Mouse (Mus musculus) embryonic fibroblast, embryonic 13.5 days (primary cell): ENCODE results near the gene Asxl2.

Experiments used
- CTCF ChIP-seq: IDR thresholded peaks from 2 replicates; pipeline ENCODE4 v1.5.1; 2011; ENCODE audit warnings: mild to moderate bottlenecking, control low read depth, low read length, moderate library complexity, borderline replicate concordance; ENCODE audit not compliant: insufficient read depth
- POLR2A ChIP-seq: IDR thresholded peaks from 2 replicates; pipeline ENCODE4 v1.6.1; 2011; ENCODE audit warnings: low read depth, mild to moderate bottlenecking, control low read depth, low read length, moderate library complexity

DNA sequence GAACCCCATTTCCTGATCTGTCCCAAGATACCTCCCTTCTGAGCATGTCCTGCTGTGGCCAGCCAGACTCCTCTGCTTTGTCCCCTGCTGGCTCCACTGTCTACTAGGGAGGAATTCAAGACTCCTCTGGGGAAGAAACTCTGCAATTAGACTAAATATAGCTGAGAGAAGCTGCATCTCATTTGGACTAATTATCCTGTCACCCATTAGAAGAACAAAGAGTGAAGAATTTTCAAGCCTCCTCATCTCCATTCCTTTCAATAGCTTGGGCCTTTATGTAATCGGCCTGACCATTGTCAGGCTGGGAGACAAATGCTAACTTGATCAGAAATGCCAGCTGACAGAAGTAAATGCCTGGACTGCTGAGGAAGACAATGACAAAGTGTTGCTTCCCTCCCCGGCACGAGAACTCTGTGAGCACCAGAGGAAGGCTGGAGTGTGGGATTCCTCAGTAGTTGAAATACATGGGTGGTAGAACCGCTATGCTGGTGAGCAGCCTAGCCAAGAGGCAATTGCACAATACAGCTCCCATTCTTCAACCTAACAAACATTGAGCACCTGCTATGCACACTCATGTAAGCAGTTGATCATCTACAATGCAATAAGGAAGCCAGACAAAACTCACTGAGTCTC, 92.1 kb downstream of the Asxl2 start:
- TF ChIP-seq CTCF (no peak), POLR2A (no peak)
